Mouse (Mus musculus): ENCODE data around the gene Mphosph6. TPM values are rescaled to one million over a fixed set of nuclear protein-coding genes. Genes with fewer than 3 reads are reported as not detected.
A peak's percentile ranks its signal among the peaks of the same experiment; 100 is the strongest.

Gene Mphosph6
- 10 to 100 TPM; 19.8 to 24.7 TPM for total RNA-seq (2021)
- long read RNA-seq, experiment 1, transcript Mphosph6-201 (5 exons, 1,068 nt): major isoform, 19 of 25 reads
- long read RNA-seq, experiment 1, partial matches to known transcripts: 0 of 25 reads
- long read RNA-seq, experiment 1, other reads (novel, unspliced or antisense): 4 of 25 reads
- long read RNA-seq, experiment 2, transcript Mphosph6-201 (5 exons, 1,068 nt): major isoform, 12 of 15 reads
- long read RNA-seq, experiment 2, partial matches to known transcripts: 1 of 15 reads
- long read RNA-seq, experiment 2, other reads (novel, unspliced or antisense): 2 of 15 reads

DNA sequence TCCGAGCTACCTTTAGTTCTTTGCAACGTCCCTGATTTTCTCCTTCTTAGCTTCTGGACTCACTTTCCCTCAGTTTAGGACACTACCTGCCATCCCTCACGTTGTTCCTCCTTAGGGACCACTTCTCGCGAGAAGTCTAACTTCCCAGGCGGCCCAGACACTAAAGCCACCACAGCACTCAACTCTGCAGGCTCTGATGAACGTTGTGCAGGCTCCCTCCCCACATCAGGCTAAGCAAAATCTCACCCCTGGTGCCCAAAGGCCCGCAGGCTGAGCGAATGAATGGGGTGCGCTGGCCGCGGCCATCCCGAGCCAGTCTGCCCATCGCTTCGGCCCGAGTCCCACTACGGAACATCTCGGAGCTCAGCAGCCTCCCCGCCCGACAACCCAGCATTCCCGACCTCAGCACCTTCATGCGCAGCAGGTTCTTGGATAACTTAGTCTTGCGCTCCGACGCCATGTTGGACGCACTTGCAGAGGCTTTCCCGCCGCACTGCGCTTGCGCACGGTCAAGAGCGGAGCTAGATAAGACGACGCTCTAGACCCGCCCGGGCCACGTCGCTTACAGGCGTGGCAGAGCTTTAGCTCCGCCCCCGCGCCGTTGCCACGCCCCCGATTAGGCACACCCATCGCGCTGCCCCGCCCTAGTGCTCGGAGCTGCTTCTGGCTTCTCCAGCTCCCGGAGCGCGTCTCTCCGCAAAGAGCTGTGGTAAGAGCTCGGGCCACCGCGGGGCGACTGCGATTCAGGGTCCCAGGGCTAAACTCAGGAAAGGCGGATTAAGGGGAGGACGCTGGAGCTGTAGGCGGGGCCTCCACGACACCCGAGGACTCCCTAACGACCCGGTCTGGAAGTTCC, at the start of gene Mphosph6:
Gene Mphosph6, minus strand, starts transcription at position 501 of the 856 bp plus-strand sequence.
- DNase-seq (ENCODE audit: low spot score in 2 of 2): peak; percentile 96 to 99

DNA sequence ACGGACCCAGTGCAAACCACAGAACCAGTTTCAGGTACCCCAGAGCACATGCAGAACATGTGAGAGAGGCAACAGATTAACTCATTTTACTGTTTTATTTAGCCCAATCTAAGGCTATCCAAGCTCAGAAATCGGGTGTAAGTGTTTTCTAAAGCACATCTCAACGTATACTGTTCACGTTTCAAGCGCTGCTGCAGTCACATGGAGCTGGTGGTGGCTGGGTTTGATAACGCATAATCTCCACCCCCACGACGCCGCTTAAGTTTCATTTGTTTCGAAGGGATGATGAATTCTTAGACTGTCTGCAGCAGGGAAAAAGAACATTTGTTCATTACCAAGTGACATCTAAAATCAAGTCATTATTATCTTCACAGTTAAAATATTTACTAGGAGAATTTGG, 48.7 kb upstream of the Mphosph6 start:
- DNase-seq (ENCODE audit: low spot score in 2 of 2): no peak

DNA sequence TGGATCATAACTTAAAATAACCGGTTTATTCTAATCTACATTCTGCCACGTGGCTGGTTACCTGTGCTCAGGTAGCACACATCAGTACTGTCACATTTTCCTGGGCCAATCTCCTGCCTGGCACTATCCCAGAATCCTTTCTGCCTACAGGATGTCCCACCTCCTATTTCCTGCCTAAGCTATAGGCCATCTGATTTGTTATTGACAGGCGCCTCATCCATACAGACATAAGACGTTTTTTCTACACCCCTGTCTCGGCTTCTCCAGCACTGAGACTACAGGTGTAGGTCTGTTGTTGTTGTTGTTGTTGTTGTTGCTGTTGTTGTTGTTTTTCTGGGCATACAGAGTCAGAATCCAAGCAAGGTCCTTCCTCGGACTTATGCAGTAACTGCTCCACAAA, 46.1 kb upstream of the Mphosph6 start:
- no peak for DNase-seq (ENCODE audit: low spot score in 2 of 2)

DNA sequence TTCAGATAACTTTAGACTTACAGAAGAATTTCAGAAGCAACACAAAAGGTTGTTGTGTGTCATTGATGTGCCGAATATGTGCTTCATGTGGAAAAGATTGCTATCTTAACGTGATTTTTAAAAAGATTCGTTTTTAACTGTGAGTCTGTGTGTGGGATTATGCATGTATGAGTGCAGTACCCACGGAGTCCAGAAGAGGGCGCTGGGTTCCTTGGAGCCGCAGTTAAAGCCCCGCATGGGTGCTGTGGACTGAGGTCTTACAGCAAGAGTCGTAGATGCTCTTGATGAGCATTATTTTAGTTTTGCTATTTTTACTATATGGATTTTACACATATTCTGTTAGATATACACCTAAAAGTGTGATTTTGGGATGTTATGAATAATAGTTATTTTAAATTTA, 42.0 kb upstream of the Mphosph6 start:
- no peak for DNase-seq (ENCODE audit: low spot score in 2 of 2)

DNA sequence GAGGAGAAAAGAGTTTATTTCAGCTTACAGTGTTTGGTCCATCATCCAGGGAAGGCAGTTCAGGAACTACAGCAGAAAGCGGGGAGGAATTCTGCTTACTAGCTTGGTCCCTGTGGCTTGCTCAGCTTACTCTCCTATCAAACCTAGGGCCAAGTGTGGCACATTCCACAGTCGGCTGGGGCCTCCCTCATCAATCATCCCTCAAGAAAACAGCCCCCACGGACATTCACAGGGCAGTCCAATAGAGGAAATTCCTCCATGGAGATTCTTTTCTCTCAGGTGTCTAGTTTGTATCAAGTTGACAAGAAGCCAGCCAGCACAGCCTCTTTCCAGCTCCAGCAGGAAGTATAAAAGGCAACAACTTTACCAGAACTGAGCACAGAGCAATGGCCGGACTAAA, 11.8 kb upstream of the Mphosph6 start:
- no peak for DNase-seq (ENCODE audit: low spot score in 2 of 2)

DNA sequence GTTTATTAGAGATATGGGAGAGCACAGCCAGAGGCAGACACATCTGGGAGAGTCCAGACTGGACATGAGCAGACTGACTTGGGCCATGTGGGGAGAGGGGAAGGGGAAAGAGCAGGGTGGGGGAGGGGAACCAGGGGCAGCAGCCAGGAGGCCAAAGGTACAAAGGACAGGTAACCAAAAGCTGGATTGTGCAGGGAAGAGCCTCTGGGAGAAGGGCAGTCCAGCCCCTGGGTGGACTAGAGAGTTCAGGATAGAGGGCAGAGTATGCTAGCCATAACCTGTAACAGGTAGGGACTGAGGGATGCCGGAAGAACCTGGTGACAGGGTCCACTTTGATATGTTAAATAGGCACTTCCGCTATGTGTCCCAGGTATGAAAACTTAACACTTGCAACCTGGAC, 8.9 kb upstream of the Mphosph6 start:
- DNase-seq (ENCODE audit: low spot score in 2 of 2): no peak

DNA sequence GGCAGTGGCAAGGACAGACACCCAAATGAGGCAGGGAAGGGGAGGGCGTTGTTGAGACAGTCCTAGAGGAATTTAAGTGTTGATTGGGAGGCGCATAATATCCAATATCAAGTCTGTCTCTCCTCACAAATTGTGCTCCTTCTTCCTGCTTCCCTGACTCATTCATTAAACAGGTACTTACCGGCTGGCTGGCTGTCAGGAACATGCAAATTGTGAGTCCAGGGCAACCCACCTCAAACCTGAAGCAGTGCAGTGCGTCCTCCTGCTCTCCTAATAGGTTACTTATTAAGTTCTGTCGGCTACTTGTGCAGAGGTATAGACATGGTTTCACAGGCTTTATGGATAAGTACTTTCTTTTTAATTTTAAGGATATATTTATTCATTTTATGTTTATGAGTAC, 3.7 kb upstream of the Mphosph6 start:
- no peak for DNase-seq (ENCODE audit: low spot score in 2 of 2)

DNA sequence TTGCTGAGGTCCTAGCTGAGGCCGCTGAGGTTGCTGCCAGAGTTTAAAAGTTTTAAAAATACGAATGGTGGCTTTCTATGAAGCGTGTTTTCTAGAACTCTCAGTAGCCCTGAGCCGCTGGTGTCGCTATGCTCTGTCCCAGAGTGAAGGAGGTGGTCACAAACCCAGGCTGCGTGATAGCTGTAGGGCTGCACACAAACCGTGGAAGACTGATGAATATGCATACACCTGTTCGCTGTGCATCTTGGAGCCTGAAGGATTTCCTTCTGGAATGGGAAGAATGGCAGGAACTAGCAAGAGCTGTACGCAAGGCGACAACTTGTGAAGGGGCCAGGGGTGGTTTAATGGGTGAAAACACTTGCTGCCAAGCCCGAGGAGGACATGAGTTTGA, 551 bp upstream of the Mphosph6 start:
- no peak for DNase-seq (ENCODE audit: low spot score in 2 of 2)

DNA sequence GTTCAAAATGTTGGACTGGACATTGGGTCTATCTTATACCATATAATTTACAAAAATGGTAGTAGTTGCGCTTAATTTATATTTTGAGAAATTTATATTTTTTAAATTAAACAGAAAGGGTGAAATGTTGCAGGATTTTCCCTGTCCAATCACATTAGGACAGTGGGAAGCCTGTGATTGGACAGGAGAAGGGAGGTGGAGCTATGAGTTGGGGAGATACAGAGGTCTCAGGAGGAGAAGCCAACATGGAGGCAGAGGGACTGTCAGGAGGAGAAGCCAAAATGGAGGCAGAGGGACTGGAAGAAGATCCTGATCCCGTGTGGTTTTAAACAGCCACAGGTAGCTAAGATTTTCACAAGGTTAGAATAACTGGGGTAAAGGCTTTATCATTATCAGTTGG, 3.7 kb downstream of the Mphosph6 start:
- DNase-seq (ENCODE audit: low spot score in 2 of 2): no peak

DNA sequence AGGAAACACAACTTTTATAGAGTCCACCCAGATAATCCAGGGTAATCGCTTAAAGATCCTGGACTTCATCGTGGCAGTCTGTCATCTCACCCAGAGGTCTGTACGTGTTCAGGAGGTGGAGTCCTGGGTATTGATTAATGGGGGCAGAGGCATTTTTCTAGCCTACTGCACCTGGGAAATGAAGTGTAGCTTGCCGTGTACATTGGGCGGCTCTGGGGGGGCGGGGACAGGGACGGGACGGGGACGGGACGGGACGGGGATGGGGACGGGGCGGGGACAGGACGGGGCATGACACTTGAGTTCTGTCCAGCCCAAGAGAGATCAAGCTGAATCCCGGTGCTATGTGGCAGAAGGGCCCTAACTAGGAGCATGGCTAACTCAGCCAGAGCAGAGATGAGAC, 5.3 kb downstream of the Mphosph6 start:
- DNase-seq (ENCODE audit: low spot score in 2 of 2): no peak

DNA sequence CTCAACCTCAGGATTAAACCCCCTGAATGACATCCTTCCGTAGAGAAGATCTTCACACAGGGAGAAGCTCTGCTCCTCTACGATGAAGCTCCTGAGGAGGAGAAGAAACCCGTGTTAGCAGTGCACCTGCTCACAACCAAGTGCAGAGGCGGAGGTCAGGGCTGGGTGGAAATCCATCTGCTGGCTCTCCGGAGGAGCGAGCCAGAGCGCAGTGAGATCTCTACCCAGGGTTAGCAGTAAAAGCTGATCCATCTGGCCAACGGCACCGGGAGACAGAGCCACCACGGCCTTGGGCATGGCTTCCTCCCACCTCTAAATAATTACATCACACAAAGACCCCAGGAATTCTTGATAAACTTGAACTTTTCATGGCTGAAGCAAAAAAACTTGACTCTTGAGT, 7.2 kb downstream of the Mphosph6 start:
- no peak for DNase-seq (ENCODE audit: low spot score in 2 of 2)

DNA sequence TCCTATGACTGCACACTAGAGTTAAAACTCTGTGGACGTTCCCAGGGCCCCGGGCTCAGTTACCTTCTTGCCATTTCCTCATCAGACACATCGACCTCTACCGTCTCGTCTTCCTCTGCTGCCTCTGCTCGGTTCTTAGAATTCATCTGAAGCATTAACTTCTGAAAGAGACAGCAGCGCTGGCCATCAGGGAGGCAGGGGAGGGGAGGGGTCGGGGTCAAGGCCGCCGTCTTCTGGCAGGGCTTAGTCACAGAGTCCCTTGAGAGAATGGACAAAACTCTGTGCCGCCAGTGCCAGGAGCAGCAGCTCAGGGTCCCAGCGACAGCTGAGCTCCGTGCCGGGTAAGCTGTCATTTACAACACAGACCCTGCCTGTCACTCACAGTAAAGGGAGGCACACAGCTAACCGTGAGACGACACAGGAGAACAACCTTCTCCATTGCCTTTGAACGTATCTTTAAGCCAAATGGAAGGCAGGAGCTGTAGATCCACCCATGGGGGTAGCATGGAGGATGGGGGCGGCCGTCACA, 9.1 kb downstream of the Mphosph6 start:
- DNase-seq (ENCODE audit: low spot score in 2 of 2): no peak

DNA sequence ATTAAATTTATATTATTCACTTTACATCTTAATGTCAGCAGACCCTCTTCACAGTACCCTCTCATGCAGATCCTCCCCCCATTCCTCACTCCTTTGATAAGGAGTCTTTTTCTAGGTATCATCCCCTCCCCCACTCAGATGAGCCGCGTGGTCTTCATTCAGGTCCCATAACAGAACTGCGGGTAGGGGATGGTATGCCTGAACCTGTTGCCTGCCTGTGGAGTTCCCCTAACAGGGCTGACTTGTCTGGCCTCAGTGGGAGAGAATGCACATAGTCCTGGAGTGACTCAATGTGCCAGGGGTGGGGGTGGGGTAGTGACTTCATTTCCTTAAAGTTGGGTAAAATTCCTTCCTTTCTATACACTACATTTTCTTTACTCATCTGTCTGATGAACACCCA, 15.3 kb downstream of the Mphosph6 start:
- DNase-seq (ENCODE audit: low spot score in 2 of 2): no peak

DNA sequence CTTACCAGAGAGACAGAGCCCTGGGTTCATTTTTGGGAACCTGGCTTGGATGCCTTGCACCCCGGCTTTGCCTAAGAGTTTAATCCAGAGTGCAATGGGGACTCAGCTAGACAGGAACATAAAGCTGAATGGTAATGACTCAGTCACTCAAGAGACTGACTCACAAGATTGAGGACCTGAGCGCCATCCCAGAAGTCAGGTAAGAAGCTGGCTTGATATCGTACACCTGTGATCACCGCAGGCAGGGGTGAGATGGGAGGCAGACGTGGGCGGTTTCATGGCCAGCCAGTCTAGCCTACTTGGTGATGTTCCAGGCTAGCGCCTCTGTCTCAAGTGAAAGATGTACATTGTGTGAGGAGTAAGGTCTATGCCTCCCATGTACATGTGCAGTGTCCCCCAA, 18.7 kb downstream of the Mphosph6 start:
- no peak for DNase-seq (ENCODE audit: low spot score in 2 of 2)

DNA sequence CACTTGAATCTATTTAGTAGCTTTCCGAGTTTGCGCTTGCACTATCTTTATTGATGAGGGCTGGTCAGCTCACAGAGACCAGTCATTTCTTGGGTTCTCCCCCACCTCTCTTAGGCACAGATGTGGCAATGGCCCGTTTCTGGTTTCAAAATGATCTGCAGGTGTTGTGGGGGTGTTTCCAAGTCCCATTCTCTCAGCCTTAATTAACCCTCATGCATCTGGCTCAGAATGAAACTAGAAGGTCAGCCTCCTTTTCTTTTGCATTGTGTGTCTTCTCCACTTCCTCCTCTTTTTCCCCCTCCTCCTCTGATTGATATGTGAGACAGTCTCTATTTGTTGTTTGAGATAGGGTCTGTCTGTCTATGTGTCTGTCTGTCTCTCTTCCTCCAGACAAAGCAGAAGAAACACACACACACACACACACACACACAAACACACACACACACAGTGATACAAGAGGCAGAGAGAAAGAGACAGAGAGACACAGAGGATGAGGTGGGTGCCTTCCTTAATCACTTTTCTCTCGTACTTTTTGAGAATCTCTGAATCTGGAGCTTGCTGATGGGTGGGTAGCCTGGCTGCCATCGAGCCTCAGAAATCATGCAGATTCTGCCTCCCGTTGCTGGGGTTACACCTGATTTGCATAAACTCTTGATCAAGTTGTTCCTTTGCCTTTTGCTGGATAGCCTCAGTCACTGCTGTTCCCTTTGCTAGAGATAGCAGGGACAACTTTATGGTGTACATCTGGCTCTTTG, 20.2 kb downstream of the Mphosph6 start:
- no peak for DNase-seq (ENCODE audit: low spot score in 2 of 2)

DNA sequence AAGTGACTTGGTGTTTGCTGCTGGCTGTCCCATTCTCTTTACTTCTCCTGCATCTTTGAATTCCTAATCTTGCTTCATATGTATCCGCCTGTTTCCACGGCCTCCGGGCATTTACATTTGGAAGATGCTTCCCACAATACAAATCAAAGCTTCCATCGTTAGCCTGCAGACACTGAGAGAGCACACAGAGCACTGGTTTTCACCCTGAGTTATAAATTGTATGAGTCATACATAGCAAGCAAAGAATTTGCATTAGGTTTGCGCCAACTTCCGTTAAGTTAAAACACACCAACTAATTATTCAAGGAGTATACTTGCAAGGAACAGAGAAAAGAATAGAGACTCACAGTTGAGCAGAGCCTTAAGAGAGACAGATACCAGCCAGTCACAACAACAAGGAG, 22.4 kb downstream of the Mphosph6 start:
- DNase-seq (ENCODE audit: low spot score in 2 of 2): no peak

DNA sequence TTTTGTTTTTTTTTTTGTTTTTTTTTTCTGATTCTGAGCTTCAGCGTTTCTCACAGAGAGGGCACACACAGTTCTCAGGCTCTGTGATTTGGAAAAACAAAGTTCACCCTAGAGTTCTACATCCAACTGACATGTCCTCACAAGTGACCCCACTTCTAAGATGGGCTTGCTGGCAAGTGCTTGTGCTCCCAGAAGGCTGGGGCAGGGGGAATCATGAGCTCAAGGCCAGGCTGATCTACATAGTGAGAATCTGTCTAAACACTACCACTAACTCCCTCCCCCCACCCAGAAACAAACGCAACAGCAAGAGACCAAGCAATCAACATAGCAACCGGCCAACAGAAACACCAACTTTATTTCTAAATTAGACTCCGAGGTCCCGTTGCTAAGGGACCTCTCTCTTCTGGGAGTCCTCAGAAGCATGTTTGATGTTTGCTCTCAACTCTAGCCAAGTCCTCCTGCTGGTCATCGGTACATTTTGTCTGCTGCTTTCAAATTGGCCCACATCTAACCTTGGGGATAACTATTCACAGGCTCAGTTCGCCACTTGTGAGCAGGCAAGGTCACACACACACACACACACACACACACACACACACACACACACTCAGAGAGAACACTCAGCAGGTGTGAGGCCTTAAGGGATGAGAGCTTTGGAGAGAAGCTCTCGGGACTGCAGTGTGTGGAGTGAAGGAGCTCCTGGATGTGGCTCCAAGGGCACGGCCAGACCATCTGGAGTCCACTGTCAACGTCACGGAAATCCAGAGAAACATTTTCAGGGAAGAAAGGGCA, 23.0 kb downstream of the Mphosph6 start:
- DNase-seq (ENCODE audit: low spot score in 2 of 2): no peak

DNA sequence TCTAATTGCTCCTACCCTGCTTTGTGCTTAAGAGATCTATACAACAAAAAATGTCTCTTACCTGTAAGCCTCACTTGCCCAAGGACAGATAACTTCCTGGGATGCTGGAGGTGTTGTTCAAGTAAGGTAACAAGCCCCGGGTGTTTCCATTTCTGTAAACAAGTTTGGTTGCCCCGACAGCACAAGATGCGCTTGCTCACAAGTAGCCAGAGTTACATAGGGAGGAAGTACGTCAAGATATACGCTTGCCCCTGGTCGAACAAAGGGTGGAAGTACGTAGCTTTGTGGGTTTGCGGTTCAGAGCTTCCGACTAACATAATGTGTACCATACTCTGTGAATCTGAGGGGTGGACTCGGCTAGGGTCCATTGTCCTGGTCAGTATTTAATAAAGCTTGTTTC, 25.7 kb downstream of the Mphosph6 start:
- no peak for DNase-seq (ENCODE audit: low spot score in 2 of 2)

DNA sequence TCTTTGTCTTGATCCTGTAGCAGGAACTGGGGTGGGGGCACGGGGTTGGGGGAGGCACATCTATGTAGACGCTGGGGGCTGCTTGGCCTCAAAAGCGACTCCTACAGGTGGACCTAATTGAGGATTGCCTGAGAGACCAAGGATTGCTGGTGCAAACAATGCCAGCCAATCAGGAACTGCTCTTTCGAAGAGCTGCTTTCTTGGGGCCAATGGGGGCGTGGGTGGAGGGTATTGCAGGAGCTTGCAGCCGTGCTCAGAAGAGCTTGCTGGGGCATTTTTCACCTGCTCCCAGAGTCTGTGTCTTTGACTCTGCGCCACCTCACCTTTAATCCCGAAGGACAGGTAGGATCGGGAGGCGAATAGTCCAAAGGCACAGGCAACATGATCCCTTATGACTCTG, 26.1 kb downstream of the Mphosph6 start:
- DNase-seq (ENCODE audit: low spot score in 2 of 2): no peak

DNA sequence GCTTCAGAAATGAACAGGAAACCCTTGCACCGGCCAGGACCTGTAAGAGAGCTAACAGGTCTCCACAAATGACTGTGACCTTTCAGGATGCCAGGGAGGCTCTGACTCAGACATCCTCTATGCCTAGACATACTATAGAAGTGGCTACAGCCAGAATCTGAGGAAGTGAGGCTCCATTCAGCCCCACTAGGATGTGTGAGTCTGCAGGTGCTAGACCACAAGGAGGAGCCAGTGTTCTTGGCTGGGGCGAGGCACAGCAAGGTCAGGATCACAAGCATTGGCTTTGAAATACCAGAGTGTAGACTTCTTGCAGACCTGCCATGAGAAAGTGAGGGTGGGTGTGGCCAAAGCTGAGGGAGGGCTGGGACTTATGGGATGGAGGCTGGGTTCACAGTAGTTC, 29.1 kb downstream of the Mphosph6 start:
- no peak for DNase-seq (ENCODE audit: low spot score in 2 of 2)

DNA sequence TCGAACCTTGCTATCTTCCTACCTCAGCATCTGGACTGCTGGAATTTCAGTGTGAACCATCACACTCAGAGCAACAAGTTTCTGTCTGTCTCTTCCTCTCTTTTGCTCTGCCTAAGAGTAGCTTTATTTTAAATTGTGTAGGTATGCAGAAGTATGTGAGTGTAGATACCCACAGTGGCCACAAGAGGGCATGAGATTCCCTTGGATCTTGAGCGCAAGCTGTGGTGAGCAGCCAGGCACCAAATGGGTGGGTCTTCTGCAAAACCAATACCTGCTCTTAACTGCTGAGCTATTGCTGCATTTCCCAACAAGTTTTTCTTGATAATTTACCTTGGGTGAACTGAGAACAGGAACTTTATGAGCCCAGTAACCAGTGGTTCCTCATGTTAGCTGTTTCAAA, 29.6 kb downstream of the Mphosph6 start:
- DNase-seq (ENCODE audit: low spot score in 2 of 2): no peak
